Mouse (Mus musculus): Measurements from ENCODE around the gene Klhl10.

DNA sequence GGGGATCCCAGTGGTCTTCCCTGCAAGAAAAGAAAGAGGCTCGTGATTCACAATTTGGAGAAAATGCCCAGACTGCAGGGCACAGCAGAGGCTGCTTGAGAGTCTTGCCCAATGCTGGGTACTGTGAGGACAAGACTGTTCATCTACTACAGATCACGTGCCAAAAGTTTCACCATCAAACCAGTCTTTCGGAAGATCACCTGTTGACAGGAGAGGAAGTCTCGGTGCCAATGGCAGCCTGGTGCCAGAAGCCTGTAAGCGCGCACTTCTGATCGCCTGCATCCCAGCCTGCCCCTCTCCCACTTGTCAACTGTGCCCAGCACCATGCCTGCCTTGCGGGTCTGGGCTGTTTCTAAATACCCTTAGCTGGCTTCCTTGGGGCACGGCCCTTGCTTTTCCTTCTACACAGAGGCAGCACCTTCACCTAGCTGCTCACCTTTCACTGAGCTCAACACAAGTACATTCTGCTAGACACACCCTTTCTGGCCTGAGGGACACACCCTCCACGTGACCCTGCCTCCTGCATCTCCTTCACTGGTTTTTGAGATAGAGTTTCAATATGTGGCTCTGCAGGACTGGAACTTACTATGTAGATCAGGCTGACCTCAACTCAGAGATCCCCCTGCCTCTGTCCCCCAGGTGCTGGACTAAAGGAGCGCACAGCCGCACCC, 63.4 kb downstream of the Klhl10 start:
- TF ChIP-seq CTCF (IDR thresholded peaks at IDR 0.05; ENCODE audit: low read depth) (no peak), EP300 (optimal IDR thresholded peaks at IDR 0.05) (no peak)
